Mouse (Mus musculus) mouse trophoblast stem cell (cell line): ENCODE measurements at regions not wholly inside any gene's neighbourhood (a gene's known extent, or its start where the extent isn't known, plus 50 kb on each side); places are given as distances from the start of the nearest gene placed in this dataset.

ENCODE experiments used
- in situ Hi-C, 2 experiments: fragments of 300-500 bp; cut with MseI, MboI; formaldehyde crosslinking; loops; 2 replicates in 1 of 2; 3 replicates in 1 of 2; pipeline ENCODE4 v1.15.1; 2025

- in situ Hi-C loops = no loop called here
Measured at GRCm38 (mm10) chr10:102705848-102706247, 193.8 kb downstream of the Rassf9 start.

DNA sequence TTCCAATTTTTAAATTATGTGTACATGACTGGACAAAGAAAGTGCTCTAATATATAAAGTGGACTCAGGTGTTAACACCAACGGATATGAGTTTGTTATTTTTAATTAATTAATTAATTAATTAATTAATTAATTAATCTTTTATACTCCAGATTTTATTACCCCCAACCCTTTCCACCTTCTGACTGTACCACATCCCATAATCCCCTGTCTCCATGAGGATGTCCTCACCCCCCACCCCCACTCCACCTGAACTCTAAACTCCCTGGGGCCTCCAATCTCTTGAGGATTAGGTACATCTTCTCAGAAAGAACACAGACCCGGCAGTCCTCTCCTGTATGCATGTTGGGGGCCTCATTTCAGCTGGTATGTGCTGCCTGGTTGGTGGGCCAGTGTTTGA is 182.8 kb downstream of the Rassf9 start:
- in situ Hi-C loops = no loop called here

- in situ Hi-C loops = no loop called here
Measured at GRCm38 (mm10) chr10:102689966-102690365, 177.9 kb downstream of the Rassf9 start.

DNA sequence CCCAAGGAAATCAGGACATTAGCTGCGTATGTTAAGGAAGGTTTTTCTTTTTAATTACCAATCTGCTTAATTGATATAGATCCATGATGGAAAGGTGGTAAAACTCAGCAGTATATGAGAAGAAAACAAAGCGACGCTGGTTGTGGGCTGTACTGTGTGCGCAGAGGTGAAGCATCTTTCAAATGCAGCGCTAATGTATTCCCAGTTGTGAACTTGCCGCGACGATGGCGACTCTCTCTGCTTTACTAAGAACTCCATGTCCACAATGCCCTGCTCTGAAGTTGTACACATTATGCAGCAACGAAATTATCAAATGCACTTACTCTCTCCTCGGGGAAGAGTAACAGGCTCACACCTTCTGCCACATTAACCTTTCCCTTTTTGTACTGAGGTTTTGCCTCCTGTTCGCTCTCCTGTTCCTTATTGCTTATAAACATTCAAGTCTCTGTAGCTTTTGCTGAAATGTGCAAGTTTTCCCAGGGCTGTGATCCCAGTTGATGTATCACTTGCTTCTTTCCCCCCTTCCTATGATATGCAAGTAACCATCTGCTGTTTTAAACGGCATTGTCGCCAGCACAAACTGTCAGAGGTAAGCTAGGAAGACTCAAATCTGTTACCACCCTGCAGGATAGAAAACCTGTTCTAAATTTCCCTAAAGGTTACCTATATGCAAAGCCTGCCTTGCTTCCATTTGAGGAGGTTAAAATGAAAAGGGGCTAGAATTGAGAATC is 174.8 kb downstream of the Rassf9 start:
- in situ Hi-C loops = no loop called here

DNA sequence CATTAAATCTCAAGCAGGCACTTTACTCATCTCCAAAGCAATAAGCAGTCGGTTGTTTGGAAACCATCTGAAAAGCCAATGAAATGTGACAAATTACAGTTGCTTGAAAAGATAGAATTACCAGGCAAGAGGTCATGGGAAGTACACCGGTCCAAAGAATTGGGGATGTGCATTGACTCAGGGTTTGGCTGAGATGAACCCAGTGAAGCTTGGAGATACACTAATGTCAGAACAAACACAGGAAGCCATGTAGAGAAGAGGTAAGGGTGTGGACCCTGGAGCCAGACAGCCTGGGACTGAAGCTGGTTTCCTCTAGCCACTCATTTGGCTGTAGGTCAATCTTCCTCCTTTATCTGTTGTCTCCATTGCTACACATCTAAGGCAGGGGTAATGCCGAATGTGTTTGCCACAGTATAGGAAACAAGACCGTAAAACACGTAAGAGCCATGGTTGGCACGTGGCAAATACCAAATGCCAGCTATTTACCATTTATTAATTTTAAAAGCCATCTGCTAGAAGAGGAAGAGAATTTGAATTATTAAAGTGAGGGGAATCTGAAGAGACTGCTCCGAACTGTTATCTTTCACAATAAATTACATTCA is 173.9 kb downstream of the Rassf9 start:
- in situ Hi-C loops = no loop called here

- in situ Hi-C loops = no loop called here
Measured at GRCm38 (mm10) chr10:102667359-102667758, 155.3 kb downstream of the Rassf9 start.

DNA sequence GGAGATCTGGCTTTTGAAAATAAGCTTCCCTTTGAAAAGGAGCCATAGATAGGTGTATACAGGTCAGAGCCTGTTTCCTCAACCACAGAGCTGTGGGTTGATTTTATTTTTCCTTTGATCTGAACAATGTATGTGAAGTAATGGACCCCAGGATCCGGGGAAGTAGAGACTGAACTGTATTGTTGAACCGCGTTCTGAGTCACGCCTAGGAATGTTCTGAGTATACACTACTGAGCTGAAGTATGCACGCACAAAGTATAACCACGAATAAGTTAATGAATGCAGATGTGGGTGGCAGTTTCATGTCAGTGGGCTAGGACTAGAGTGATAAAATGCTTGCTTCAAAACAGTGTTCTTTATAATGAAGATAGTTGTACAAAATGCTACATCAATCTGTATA is 147.7 kb downstream of the Rassf9 start:
- in situ Hi-C loops = no loop called here

GRCm38 (mm10) chr10:102636507-102636906 is 124.5 kb downstream of the Rassf9 start:
- in situ Hi-C loops = no loop called here

DNA sequence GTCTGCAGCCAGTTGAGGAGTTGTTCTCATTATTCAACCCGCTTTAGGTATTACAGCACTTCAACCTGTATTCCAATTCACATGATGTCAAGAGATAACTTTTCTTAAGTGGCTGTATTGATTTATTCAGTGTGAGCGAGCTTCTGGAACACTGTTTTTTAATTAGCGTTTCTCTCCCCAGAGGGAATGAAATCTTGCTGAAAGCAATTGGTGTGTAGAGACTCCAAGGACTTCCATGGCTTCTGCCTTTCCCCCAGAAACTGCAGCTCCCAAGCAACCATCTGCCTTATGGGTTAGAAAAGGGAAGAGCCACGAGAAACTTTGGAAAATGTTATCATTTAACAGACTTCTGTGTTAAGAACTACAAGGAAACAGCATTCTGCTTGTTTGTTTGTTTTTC is 121.4 kb downstream of the Rassf9 start:
- in situ Hi-C loops = no loop called here

DNA sequence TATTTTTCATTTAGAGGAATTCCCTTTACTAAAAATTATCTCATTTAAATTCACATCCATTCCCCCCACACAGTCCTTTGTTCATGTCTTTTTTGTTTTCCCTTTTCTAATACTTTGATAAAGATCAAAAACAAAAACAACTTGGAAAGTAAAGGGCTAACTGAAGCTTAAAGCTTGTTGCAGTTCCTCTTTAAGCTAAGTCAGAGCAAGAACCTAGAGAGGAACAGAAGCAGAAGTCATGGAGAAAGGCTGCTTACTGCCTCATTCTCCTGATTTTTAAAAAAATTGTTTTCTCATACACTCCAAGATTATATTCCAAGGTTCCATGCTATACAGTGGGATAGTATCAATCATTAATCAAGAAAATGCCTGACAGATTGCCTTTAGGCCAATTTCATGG is 116.6 kb downstream of the Rassf9 start:
- in situ Hi-C loops = no loop called here

- in situ Hi-C loops = no loop called here
Measured at GRCm38 (mm10) chr10:102623895-102624294, 111.9 kb downstream of the Rassf9 start.

GRCm38 (mm10) chr10:102622583-102623008 is 110.6 kb downstream of the Rassf9 start:
- in situ Hi-C loops = no loop called here

GRCm38 (mm10) chr10:102618711-102619110 is 106.7 kb downstream of the Rassf9 start:
- in situ Hi-C loops = no loop called here

DNA sequence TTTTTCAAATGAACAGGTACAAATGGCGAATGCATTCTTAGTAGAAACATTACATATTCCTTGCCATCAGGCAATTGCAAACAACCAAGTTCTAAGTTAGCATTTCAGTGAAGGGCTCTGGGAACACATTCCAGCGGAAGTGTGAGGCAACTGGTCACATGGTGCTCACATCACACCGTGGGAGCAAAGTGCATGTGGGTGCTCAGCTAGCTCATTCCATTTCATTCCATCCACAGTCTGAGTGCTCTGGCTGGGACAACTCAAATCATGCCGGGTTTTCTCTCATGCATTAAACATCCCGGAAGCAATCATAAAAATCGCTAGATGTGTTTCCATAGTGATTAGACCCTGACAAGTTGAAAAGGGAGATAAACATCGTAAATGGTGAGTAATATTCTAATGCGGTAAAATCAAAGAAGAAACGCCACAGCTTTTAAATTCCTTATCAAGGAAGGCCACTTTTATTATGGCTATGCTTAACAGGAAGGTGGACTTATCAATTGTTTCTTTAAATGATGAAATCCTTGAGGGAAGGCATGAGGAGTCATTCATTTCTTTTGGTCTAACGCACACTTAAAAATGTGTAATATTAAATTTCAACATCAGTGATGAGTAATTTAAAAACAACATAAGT is 104.1 kb downstream of the Rassf9 start:
- in situ Hi-C loops = no loop called here
